Mouse (Mus musculus) adrenal gland, adult 18-20 months (tissue): ENCODE data around the gene Abcd1. TPM values are rescaled to one million over a fixed set of nuclear protein-coding genes. Genes with fewer than 3 reads are reported as not detected.
"Not testable (repeated sequence)": the region's sequence is repeated elsewhere in the genome, so short reads cannot be mapped to it uniquely, and the experiment has no call there.

Source experiments
- DNase-seq, 2 experiments: peaks; one replicate each; pipeline ENCODE4 v3.0.0; 2021 to 2022; ENCODE audit warnings: low spot score in 2 of 2
- total RNA-seq, 2 experiments: library from RNA; stranded (reverse); gene quantifications; 1 replicate in 1 of 2; 2 replicates in 1 of 2; pipeline ENCODE4 v1.2.3; 2021

Abcd1 gene
- total RNA-seq, 2 experiments from 2014 or later = 24.0 to 24.3 TPM

- DNase-seq = no peak
These were observed 22.8 kb downstream of the Abcd1 start for GRCm38 (mm10) chrX:73739151-73739550.

- not testable (repeated sequence) for DNase-seq
These were observed 23.4 kb downstream of the Abcd1 start for GRCm38 (mm10) chrX:73739841-73740240.

GRCm38 (mm10) chrX:73744774-73745481 is 28.5 kb downstream of the Abcd1 start:
- DNase-seq = no peak

- no peak for DNase-seq
These were observed 32.6 kb downstream of the Abcd1 start for GRCm38 (mm10) chrX:73748977-73749376.

GRCm38 (mm10) chrX:73756334-73757140 is 40.1 kb downstream of the Abcd1 start, which contains the start of gene Plxnb3:
Gene Plxnb3, plus strand, starts transcription at chrX:73757090.
- DNase-seq = no peak

- no peak for DNase-seq
These were observed 42.4 kb downstream of the Abcd1 start for GRCm38 (mm10) chrX:73758611-73759290.

GRCm38 (mm10) chrX:73765311-73765710 is 48.9 kb downstream of the Abcd1 start:
- DNase-seq = peak; percentile 39 to 48

GRCm38 (mm10) chrX:73767267-73767666 is 50.9 kb downstream of the Abcd1 start:
- DNase-seq = no peak

GRCm38 (mm10) chrX:73774168-73774760 is 57.9 kb downstream of the Abcd1 start, which contains the start of gene Srpk3:
Gene Srpk3, plus strand, starts transcription at chrX:73774405.
- DNase-seq = no peak

- no peak for DNase-seq
These were observed 58.5 kb downstream of the Abcd1 start for GRCm38 (mm10) chrX:73774802-73775483.

- no peak for DNase-seq
These were observed 65.8 kb downstream of the Abcd1 start for GRCm38 (mm10) chrX:73782227-73782626.

GRCm38 (mm10) chrX:73785666-73786065 is 69.3 kb downstream of the Abcd1 start:
- no peak for DNase-seq

GRCm38 (mm10) chrX:73786364-73787224 is 70.2 kb downstream of the Abcd1 start, which contains the start of the genes Idh3g and Ssr4:
Gene Idh3g, minus strand, starts transcription at chrX:73786897.
Gene Ssr4, plus strand, starts transcription at chrX:73787028.
- DNase-seq = peak; percentile 80 to 86

- no peak for DNase-seq
These were observed 70.8 kb downstream of the Abcd1 start for GRCm38 (mm10) chrX:73787225-73787558.

Other genes starting within 250 kb of the Abcd1 start
- 100 to 1,000 TPM; 221 to 292 TPM for gene Bgn, start 233.0 kb upstream of the Abcd1 start, total RNA-seq
- gene Atp2b3, start 213.5 kb upstream of the Abcd1 start, total RNA-seq = 10 to 100 TPM; 42.1 to 52.8 TPM
- under 1 TPM; 0.20 to 0.35 TPM for gene Dusp9, start 77.2 kb upstream of the Abcd1 start, total RNA-seq
- 10 to 100 TPM; 10.6 to 11.7 TPM for gene Pnck, start 56.5 kb upstream of the Abcd1 start, total RNA-seq
- gene Slc6a8, start 43.4 kb upstream of the Abcd1 start, total RNA-seq = 10 to 100 TPM; 74.5 to 97.7 TPM
- gene Bcap31, start 422 bp upstream of the Abcd1 start, total RNA-seq = 100 to 1,000 TPM; 289 to 309 TPM
- under 1 TPM; 0.30 to 0.61 TPM for gene Plxnb3, start 40.5 kb downstream of the Abcd1 start, total RNA-seq
- under 1 TPM in 1 of 2 experiments, not detected in 1; 0.74 TPM for gene Srpk3, start 57.8 kb downstream of the Abcd1 start, total RNA-seq
- gene Idh3g, start 70.3 kb downstream of the Abcd1 start, total RNA-seq = 100 to 1,000 TPM; 495 to 693 TPM
- 100 to 1,000 TPM; 138 to 158 TPM for gene Ssr4, start 70.4 kb downstream of the Abcd1 start, total RNA-seq
- 1 to 10 TPM; 4.0 to 5.3 TPM for gene Pdzd4, start 108.4 kb downstream of the Abcd1 start, total RNA-seq
- gene Avpr2, start 175.5 kb downstream of the Abcd1 start, total RNA-seq = not detected
- 10 to 100 TPM in 1 of 2 experiments, 1 to 10 TPM in 1; 7.0 to 13.8 TPM for gene L1cam, start 179.5 kb downstream of the Abcd1 start, total RNA-seq
- gene Arhgap4, start 205.3 kb downstream of the Abcd1 start, total RNA-seq = 1 to 10 TPM; 3.1 to 4.2 TPM
- gene Naa10, start 205.3 kb downstream of the Abcd1 start, total RNA-seq = 10 to 100 TPM; 80.3 to 83.2 TPM
- gene Renbp, start 214.3 kb downstream of the Abcd1 start, total RNA-seq = 10 to 100 TPM; 22.0 to 29.6 TPM
- 10 to 100 TPM; 47.7 to 49.5 TPM for gene Hcfc1, start 249.8 kb downstream of the Abcd1 start, total RNA-seq